Mouse (Mus musculus): Measurements from ENCODE around the gene Fibp.

DNA sequence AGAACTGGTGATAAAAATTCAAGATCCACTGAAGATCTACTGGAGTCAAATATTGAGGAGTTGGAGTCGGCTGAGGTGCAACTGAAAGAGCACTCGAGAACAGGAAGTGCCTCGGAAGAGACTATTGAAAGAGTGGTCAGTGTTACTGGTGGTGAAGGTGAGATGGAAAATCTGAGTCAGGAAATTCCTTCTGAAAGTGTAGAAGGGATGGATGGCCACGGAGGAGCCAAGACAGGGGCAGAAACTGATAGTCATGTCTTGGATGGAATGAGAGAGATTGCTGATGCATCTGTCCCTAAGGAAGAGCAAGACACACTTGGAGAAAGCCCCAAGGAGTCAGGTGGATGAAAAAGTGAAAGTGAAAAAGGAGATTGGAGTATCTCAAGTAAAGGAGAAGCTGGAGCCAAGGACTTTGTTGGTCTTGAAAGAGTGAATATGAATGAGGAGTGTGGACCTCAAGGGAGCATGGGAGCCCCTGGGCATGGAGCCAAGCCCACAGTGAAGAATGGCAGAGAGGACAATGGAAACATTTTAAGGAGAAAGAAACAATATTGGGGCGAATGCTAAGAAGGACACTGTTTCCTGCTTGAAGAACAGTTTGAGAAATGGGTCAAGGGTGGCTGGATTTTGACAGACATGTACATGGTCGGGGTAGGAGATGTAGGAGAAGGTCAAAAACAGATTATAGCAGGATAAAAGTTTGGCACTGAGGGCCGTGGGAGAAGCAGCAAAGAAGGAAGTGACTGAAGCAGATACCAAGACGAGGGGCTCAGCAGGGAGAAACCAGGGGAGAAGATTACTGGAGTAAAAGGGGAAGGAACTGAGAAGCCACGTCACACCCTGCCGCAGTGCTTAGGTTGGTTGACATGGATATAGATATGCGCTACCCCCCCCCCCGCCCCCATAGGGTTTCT lies 51.9 kb downstream of the Fibp start:
- TF ChIP-seq TAL1 (IDR thresholded peaks at IDR 0.05; ENCODE audit: low read length) (no peak), GATA1 (IDR thresholded peaks at IDR 0.05; ENCODE audit: low read length) (no peak)

Data from erythroblast, embryonic 14.5 days (primary cell).